Mouse (Mus musculus): ENCODE results near the gene Cd69.
A peak's percentile ranks its signal among the peaks of the same experiment; 100 is the strongest.

Gene Cd69

DNA sequence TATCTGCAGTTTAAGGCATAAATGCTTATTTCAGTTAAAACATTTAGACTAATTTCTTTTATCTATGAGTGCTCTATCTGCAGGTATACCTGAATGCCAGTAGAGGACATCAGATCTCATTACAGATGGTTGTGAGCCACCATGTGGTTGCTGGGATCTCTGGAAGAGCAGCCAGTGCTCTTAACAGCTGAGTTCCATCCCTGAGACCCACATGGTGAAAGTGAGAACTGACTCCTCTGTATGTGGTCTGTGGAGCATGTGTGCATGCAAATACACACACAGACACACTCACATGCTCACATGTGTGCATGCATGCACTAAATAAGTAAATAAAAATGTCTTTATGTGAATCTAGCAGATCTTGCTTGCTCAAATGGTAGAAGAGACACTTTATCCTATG, 29.4 kb downstream of the Cd69 start:
- no peak for DNase-seq

DNA sequence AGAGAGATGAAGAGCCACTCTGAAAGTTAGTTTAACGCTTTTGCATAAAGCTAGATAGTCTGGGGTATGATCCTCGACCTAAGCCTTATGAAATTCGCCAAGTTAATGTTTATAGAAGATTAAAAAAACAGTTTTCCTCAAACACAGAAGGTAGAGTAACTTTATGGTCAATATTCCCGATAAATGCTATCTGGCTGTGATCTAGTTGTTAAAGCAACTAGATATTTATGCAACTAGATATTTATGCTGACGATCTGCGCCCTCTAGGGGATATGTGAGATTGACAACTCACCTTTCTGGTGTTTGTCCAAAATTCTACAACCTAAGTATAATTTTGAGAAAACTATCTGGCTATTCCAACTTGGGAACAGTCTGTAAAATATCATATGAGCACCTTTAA, 33.3 kb downstream of the Cd69 start:
- peak in 1 of 2 experiments; percentile 70 for DNase-seq

DNA sequence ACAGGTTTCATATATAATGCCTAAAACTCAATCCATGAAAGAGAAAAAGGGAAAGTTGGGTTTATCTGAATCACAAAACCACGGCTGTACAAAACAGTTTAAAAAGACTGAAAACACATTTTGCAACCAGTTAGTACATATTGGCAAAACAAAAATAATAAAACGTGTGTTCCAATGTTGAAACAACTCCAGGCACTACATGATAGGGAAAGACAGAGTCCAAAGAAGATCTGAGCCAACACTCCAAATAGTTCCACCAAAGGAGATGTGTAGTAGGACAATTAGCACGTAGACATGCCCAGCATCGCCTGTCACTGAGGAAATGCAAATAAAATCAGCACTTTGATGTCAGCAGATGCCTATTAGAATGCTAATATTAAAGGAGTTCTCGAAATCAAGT, 33.8 kb downstream of the Cd69 start:
- DNase-seq = no peak

DNA sequence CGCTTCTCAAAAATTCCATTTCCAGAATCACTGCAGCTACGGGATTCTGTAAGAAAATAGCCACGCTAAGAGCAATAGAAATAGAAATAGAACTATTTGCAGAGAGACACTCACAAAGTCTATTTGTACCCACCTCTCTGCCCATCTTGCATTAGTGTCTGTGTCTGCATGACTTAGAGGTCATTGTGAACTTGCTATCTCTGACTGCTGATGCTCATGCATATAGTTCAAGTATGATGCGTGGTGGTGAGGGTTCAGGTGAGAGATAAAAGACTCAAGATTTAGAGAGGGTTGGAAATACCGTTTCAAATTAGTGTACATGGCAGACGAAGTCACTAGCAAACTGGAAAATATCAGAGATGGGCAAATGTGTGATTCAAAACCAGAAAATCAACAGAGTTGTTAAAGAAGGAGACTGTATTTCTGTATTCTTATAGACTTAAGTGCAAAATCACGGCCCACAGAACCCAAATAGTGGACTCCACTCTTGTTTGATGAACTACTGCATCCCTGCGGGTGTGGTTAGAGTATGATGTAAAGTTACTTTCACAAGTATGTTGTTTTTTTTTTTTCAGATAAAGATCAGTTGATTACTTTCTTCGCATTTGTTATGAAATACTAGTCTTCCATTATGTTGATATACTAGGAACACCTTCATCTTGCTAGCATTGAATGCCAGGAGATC, 35.5 kb downstream of the Cd69 start:
- DNase-seq = no peak

DNA sequence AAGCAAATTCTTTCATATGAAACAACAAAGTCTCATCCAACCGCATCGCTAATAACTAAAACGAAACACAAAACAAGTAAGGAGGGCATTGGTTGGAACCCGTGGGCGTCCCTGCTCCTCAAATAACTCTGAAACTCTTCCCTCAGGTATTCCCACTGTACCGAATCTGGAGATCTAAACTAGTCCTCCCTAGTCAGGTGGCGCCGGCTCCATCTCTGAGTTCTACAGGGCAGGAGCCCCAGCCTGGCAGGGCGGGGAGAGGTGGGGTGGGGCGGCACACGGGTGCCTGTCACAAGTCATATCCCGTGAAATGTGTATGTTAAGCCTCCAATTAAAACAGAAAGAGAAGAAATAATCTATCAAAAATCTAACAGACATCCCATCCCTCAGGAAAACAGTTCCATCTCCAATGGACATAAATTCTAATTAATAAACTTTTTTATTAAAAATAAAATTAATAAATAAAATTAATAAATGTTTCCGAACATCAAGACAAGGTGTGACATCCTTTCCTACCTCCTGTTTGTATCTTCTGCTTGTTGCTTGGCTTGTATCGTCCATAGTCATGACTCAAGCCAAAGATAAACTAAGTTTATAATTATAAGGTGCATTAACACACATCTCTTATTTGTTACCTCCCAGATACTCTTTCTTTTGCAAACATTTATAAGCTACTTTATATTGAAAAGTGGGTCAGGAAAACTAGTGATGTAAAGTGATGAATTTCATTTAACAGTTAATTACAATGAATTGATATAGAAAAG, 36.8 kb downstream of the Cd69 start:
- peak; percentile 63 to 85 for DNase-seq

DNA sequence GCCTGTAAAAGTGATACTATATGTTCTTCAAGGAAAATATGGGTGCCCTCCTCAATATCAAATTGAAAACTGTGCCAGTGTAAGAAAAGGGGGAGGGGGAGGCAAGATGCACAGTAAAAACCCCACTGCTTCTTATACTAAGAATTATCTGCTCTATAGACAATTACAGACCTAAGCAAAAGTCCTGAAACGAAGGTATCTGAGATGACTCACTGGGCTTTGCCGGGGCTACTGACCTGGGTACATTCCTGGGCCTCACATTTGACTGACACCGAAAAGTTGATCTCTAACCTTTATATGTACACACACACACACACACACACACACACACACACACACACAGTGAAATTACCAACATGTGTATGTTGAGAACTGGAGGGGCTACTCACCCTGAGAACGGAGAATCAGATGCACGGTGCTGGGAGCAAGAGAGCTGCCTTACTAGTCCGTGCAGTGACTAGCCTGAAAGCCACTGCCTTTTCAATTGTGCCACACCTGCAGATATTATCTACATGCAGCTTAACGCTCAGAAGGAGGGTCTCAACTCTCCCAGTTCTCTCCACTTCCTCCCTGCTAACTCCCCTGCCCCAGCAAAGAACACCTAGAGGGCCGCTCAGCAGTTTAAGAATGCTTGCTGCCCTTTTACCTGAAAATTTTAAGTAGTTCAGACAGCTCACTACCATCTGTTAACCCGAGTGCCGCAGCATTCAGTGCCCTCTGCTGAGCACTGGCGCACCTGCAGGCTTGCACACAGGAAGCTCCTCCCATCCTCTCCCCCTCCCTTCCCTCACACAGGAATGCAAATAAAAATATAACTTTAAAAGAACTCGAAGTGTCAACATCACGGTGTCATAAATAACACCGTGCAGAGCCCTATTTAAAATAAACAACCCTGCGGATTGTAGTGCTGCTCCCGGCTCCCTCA, 37.6 kb downstream of the Cd69 start:
- peak; percentile 93 to 95 for DNase-seq

DNA sequence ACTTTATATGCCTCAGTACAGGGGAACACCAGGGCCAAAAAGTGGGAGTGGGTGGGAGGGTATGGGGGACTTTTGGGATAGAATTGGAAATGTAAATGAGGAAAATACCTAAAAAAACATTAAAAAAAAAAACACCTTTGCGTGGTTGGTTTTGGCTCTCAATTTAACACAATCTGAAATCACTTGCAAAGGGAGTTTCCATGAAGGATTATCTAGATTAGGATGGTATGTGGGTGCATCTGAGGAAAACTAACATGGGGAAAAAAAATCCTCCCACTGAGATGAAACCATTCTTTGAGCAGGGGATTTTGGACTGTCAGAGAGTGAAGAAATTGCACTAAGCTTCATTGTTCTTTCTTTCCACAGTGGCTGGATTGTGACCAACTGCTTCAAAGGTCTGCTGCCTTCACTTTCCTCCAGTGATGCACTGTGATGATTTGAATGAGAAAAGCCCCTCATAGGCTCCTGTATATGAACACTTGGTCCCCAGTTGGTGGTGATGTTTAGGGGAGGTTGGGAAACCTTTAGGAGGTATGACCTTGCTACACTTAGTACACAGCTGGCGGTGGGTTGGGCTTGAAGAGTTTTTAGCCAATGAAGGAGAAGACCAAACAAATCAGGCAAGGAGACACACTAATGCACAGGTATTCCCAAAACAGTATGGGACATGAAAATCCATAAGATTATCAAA, 38.4 kb downstream of the Cd69 start:
- DNase-seq = peak; percentile 46 to 53

DNA sequence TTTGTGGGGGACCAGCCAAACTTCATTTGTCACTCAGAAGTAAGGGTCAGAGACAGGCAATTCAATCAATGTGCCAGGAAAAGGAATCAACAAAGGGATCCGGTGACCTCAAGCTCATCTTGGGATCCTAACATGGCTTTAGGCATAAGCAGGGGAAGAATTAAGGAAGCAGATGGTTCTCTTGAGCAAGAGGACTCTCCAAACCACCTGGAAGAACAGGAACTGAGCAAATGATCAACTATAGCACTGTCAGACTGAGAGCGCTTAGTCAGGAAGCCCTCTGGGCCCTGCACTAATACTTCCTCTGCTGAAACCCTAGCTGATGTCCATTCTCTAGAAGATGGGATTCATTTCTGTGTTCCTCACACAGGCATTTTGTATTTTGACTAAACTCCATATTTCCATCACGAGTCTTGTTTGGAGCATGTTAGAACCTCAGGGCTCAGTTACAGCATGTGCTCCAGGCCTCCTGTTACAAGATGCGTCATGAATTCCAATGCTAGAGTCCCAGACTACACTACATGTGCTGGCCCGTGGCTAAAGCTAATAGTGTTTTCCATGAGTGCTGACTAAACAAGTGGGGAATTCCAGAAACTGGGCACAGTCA, 39.3 kb downstream of the Cd69 start:
- peak; percentile 19 to 52 for DNase-seq

DNA sequence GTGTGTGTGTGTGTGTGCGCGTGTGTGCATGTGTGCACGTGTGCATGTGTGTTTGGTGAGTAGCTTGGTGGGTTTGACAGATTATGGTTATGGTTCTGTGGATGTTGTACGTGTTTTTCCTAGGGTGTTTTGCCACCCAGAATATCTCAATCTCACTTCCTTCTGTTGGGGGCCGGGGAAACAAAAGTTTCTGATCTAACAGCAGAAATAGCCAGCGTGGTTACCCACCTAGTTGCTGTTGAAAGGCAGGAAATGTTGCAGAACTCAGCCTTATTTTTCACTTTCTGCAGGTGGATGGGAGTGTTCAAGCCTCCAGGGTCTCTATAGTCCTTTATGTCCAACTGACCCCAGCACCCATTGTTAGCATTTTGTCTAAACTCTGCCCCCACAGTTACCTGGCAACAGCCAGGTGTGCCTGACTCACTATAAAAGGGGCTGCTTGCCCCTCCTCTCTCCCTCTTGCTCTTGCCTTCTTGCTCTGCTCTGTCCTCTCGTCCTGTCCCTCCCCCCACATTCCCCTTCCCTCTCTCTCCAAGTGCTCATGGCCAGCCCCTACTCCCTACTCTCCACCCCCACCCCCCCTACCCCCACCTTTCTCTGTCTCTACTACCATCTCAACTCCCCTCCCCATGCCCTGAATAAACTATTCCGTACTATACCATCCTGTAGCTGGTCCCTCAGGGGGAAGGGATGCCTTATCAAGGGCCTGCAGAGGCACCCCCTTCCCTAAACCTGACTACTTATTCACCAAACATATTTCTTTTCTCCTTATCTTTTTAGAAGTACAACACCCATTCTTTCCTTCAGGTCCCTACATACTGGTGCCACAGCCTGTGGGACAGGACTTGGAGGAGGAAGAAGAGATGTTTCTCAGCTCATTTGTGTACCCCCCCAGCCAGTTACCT, 40.5 kb downstream of the Cd69 start:
- no peak for DNase-seq

DNA sequence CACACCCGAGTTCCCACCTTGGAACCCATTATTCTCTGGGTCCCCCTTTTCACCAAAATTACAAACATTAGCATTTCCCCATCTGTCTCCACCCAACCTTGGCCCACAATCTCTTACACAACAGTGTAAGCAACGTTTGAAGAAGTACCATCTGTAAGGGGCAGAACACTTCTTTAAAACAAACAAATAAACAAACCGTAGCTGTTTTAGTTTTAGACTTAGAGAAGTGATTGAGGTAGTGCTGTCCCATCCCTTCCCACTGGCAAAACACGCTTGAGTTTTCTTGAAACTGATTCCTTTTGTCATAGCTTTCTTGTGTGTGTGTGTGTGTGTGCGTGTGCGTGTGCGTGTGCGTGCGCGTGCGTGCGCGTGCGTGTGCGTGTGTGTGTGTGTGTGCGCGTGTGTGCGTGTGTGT, 41.3 kb downstream of the Cd69 start:
- DNase-seq = no peak

DNA sequence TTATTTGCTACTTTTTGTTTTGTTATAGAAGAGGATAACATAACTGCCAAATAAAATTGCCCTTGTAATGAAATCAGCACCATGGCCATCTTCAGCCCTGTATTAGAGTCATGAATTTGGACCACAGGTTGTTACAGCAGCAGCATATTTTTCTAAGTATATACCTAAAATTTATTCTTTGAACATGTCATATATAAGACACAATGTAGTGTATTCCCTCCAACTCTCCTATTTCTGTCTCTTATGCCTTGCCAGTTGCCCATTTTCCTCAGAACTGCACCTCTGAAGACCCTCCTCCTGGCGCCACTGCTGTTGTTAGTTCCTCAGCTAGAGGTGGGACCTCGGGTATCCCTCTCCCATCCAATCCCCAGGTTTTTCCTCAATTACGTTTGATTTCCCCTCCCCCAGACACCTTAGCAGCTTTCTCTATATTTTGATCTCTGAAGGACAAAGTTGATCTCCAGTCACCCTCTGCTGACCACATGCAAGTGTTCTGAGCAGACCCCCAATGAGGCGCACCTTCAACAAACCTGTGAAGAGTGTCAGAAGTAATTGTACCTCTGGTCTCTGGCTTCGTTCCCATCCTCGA, 41.8 kb downstream of the Cd69 start:
- no peak for DNase-seq

DNA sequence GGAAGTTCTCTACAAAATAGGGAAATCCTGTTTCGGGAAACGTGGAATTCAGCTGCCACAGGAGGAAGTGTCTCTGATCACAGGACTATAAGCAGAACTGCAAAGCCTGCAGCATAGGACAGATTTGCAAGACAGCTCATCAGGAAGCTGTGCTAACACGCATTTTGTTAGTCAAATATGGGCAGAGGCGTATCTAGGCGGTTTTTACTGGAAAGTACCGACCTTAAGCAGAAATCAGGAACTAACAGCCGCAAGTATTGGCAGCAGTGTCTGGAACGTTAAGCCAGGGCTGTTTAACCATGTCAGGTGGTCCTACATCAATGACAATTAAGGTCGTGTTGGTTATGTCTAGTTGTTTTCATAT, 42.4 kb downstream of the Cd69 start:
- DNase-seq = peak; percentile 38 to 64

DNA sequence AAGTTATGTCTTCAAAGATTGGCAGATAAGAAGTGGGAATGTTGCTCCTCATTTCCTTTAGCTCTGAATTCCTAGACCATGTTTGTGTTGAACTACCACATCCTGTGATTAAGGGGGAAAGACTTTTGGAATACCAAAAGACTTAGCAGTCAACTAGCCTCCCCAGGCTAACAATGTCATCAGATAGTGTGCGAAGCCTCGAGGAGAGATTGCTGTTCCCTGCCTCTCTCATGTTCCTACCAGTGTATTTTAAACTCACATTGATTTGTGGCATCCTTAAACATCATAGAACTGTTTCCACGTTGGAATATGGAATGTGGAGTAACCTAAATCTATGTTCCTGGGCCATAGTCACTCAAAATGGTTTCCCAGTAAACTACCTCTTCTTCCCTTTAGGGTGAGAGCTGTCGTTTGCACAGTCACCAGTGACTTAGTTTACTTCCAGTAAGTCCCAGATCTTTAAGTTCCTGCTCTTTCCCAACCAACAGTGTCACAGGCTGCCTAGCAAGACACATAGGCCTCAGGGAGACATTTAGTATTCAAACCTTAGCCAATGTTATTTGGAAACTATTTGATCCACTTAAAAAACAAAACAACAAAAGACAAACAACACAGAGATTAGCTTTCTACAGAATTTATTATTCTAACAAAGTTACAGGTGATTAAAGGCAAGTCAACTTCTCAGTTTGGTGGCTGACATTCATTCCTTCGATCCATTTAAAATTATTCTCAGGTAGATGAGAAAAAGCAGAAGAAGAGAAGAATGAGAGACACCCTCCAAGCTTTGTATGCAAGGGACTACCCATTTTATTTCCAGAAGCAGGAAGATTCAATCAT, 43.0 kb downstream of the Cd69 start:
- no peak for DNase-seq

DNA sequence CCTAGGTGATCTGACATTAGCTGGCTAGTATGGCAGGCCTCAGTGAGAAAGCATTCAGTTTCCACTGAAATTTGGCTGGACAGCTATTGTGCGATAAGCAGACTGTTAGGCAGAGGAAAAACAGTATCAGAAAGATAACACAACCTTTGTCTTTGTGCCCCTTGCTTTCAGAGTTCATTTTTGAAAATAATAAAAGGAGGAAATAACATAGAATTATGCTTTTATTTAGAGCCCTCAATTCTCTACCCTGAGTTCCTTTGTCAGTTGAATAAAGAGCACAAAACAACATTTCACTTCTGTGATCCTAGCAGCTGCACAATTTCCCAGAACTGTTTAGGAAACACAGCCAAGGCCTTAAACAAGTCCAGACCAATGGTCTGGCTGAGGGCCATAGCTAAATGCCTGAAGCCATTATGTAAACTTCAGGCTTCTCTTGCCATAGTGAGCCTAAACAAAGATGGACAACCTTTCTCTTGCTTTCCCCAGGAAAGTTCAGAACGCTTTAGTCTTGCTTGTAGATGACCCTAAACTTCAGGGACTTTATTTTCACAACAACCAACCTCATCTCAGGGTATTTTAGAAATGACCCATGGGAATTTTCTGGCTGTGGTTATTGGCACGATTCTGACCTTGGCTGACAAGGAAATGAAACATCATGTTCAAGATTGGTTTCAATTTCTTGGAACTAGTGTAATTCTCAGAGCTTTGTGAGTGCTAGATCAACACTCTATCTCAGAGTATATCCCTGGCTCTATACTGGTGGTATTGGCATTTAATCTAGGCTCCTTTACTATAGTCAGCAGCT, 45.3 kb downstream of the Cd69 start:
- DNase-seq = peak; percentile 80 to 84

DNA sequence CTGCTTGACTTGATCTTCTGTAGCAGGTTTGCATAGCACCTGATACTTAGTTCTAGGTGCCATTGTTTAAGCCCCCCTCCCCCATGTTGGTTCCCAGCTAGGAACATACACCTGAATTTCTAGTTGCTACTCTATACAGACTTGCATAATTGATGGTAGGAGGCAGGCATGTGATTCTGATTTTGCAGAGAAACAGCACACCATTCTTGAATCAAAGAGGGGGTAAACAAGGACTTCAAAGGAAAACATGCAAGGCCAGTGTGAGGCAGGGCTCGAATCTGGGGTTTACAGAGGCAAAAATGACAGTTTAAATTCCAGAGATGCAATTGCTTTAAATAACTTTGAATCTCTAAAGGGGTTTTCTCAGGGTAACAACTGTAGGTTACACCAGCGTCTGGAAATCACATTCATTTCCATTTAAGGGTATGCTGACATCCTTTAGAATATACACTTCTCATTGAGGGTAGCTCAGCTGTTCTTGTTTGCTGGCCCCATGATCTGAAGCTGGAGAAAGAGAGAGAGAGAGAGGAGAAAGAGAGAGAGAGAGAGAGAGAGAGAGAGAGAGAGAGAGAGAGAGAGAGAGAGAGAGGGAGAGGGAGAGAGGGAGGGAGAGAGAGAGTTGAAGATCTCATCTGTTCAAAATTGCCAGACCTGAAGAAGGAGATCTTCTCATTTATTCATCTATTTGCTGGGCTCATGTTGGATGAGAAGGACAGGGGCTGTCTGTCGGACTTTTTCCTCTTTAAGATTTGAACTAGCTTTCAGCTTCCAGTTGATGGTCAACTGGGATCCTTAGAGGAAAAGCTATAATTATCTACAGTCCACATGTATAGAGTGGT, 46.1 kb downstream of the Cd69 start:
- no peak for DNase-seq

DNA sequence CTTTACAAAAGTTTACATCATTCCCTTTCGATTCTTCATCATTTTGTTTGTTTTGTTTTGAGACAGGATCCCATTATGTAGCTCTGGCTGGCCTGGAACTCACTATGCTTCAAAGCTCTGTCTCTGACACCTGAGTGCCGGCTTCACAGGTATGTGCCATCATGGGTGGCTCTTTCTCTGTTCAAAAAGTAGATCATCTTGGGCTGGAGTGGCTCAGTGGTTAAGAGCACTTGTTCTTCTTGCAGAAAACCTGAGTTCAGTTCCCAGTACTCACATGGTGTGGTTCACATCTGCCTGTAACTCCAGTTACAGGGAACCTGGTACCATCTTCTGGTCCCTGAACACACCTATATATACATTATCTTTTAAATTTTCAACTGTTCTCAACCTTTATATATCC, 50.2 kb downstream of the Cd69 start:
- DNase-seq = no peak

DNA sequence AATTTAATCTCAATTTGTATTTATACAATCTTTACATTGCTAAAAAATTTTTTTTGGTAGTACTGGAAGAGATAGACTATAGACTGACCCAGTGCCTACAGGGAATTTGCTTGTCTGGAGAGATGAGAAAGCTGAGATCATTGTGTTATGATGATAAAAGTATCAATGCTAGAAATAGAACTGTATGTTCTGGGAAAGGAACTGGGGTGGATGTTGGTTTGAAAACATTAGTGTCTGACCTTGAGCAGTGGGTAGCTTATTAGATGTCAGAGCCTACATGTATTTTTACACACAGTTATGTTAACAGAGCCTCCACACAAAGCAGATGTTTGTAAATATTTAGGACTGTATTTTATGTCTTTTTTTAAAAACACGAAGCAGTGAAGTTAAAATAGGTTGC, 51.1 kb downstream of the Cd69 start:
- DNase-seq = no peak

DNA sequence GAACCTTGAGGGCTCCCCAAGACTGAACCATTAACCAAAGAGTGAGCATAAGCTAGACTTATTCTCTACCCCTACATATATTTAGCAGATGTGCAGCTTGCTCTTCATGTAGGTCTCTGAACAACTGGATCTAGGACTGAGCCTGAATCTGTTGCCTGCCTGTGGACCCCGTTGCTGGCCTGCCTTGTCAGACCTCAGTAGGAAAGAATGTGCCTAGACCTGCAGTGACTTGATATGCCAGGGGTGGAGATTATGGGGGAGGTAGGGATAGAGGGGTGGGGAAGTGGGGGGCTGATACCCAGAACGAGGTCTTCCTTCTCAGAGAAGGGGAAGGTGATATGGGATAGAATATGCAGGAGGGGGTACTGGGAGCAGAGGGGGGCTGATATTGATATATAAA, 51.6 kb downstream of the Cd69 start:
- no peak for DNase-seq
